Mouse (Mus musculus): ENCODE measurements around the gene Zfp57. TPM values are rescaled to one million over a fixed set of nuclear protein-coding genes. Genes with fewer than 3 reads are reported as not detected.

The Zfp57 gene
- polyA plus RNA-seq, 1 experiment, result 223 TPM

DNA sequence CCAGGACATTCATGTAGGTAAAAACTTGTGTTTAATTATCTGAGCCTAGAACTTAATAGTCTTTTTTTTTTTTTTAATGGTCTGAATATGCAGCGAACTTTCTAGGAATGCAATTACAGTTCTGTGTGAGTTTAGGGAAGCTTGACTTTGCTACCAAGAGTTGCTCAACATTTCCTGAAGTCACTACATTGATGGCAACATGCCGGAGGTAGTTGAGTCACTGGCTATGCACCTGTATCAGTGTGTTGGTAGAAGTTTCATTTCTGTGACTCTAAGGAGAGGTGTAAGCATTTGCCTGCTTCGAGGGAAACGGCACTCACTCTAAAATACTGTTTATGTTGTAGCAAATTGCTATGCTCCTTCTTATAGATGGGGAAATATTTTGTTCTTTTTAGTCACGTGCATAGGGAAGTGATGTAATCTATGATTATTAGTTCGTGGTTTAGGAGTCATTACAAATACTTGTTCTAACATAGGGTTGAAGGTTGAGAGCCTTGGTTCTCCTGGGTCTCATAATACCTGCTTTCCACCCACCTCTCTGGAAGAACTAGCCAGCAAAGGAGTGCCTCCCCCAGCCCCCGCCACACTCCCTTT, 43.8 kb downstream of the Zfp57 start:
- Histone ChIP-seq H3K4me1 (ENCODE audit: control insufficient read depth, insufficient read depth, low read length) (no peaks in the 10 kb centered on the region), H3K4me3 (ENCODE audit: low read depth, low read length) (peak overlapping the region; percentile 99), H3K9me3 (replicated peaks; ENCODE audit: control insufficient read depth, insufficient read depth, low read length, poor library complexity, severe bottlenecking) (no peaks in the 10 kb centered on the region), H3K36me3 (ENCODE audit: control insufficient read depth, insufficient read depth, low read length, poor library complexity, severe bottlenecking) (peaks cover 9% of the 10 kb centered on the region), H3K9ac (ENCODE audit: low read depth, poor library complexity, severe bottlenecking) (peak overlapping the region; percentile 97), H3K27me3 (ENCODE audit: control insufficient read depth, insufficient read depth, low read length, poor library complexity, severe bottlenecking) (no peaks in the 10 kb centered on the region), H3K27ac (ENCODE audit: insufficient read depth, low read length) (peak overlapping the region; percentile 94)
- no peak for TF ChIP-seq CTCF (IDR thresholded peaks at IDR 0.05; ENCODE audit: low read depth, low read length)
- TF ChIP-seq EP300 (IDR thresholded peaks at IDR 0.05; ENCODE audit: insufficient read depth, low read depth, low read length), result no peak
- no peak for TF ChIP-seq POLR2A (IDR thresholded peaks at IDR 0.05; ENCODE audit: insufficient read depth, low read length)

DNA sequence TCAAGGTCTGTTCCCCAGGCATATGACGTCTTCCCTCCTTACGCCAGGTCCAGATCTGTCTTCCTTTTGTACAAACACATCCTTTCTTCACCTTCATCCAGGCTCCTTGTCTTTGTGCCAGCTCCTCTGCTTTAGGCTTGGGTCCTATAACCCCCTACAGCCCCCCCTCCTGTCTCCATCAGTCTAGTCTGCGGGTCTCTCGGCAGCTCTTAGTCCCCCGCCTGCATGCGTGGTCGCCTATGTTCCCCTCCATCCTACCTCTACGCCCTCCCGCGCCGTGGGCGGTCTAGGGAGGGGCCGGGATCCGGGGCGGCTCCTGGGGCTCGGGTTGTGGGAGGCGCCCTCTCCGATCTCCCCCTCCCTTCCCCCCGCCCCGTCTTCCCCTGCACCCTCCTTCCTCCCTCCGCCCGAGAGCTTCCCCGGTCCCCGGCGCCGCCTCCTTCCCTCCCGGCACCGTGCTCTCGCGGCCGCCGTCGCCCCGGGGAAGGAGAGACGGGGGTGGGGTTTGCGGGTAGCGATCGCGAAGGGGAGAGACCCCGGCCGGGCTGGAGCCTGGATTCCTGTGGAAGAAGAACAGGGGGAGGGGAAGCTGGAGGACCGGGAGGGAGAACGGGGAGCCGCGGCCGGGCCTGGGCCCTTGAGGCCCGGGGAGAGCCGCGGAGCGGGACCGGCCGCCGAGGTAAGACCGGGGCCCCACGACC, 44.8 kb downstream of the Zfp57 start, which contains the start of gene Gabbr1:
Gene Gabbr1, plus strand, starts transcription at position 356 of the 701 bp plus-strand sequence.
- H3K36me3 ChIP-seq (ENCODE audit: control insufficient read depth, insufficient read depth, low read length, poor library complexity, severe bottlenecking), result peaks cover 9% of the 10 kb centered on the region
- no peaks in the 10 kb centered on the region for H3K27me3 ChIP-seq (ENCODE audit: control insufficient read depth, insufficient read depth, low read length, poor library complexity, severe bottlenecking)
- H3K4me1 ChIP-seq (ENCODE audit: control insufficient read depth, insufficient read depth, low read length), result no peaks in the 10 kb centered on the region
- H3K4me3 ChIP-seq (ENCODE audit: low read depth, low read length), result peak within 1 kb of the TSS; percentile 99
- H3K9ac ChIP-seq (ENCODE audit: low read depth, poor library complexity, severe bottlenecking), result peak within 1 kb of the TSS; percentile 97
- TF ChIP-seq POLR2A (IDR thresholded peaks at IDR 0.05; ENCODE audit: insufficient read depth, low read length), result no peak
- TF ChIP-seq CTCF (IDR thresholded peaks at IDR 0.05; ENCODE audit: low read depth, low read length), result no peak
- no peak for TF ChIP-seq EP300 (IDR thresholded peaks at IDR 0.05; ENCODE audit: insufficient read depth, low read depth, low read length)
- H3K9me3 ChIP-seq (replicated peaks; ENCODE audit: control insufficient read depth, insufficient read depth, low read length, poor library complexity, severe bottlenecking), result no peaks in the 10 kb centered on the region
- peak within 1 kb of the TSS; percentile 94 for H3K27ac ChIP-seq (ENCODE audit: insufficient read depth, low read length)

DNA sequence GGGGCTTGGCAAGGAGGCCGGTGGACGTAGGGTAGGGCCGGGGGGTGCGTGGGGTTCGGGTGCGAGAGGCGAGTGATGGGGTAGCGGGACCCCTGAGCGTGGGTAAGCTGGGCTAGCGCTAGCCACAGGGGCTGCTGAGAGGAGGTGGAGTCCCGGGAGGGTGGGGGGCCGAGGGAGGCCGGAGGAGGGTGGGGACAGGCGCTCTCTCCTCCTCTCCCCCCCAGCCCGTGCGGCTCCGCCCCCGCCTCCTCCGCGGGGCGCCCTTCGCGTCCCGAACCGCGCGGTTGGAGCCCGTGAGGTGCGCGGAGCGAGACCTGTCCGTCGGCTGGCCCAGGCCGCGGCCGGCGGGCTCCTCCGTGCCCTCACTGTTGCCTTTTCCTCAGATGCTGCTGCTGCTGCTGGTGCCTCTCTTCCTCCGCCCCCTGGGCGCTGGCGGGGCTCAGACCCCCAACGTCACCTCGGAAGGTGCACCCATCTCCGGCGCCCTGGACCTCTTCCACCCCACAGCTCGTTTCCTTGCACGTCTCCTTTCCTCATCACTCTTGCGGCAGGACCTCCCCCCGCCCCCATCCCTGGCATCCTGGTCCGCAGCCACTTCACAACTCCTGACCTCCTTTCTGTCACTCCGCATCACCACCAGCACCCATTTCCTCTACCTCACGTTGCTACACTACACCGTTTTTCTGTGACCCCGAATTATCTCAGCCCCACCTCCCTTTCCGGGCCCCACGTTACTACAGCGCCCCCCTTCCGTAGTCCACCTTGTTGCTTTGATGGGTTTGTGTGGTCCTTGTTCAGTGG, 45.5 kb downstream of the Zfp57 start:
- TF ChIP-seq POLR2A (IDR thresholded peaks at IDR 0.05; ENCODE audit: insufficient read depth, low read length), result no peak
- TF ChIP-seq EP300 (IDR thresholded peaks at IDR 0.05; ENCODE audit: insufficient read depth, low read depth, low read length), result 0 out of 2 replicates have a peak, but pooled peaks have one; percentile 3
- TF ChIP-seq CTCF (IDR thresholded peaks at IDR 0.05; ENCODE audit: low read depth, low read length), result peak; percentile 28
- H3K36me3 ChIP-seq (ENCODE audit: control insufficient read depth, insufficient read depth, low read length, poor library complexity, severe bottlenecking), result peaks cover 10% of the 10 kb centered on the region
- no peaks in the 10 kb centered on the region for H3K27me3 ChIP-seq (ENCODE audit: control insufficient read depth, insufficient read depth, low read length, poor library complexity, severe bottlenecking)
- H3K4me3 ChIP-seq (ENCODE audit: low read depth, low read length), result peak overlapping the region; percentile 93
- H3K9me3 ChIP-seq (replicated peaks; ENCODE audit: control insufficient read depth, insufficient read depth, low read length, poor library complexity, severe bottlenecking), result no peaks in the 10 kb centered on the region
- peak overlapping the region; percentile 97 for H3K9ac ChIP-seq (ENCODE audit: low read depth, poor library complexity, severe bottlenecking)
- no peaks in the 10 kb centered on the region for H3K4me1 ChIP-seq (ENCODE audit: control insufficient read depth, insufficient read depth, low read length)
- H3K27ac ChIP-seq (ENCODE audit: insufficient read depth, low read length), result peak overlapping the region; percentile 38

DNA sequence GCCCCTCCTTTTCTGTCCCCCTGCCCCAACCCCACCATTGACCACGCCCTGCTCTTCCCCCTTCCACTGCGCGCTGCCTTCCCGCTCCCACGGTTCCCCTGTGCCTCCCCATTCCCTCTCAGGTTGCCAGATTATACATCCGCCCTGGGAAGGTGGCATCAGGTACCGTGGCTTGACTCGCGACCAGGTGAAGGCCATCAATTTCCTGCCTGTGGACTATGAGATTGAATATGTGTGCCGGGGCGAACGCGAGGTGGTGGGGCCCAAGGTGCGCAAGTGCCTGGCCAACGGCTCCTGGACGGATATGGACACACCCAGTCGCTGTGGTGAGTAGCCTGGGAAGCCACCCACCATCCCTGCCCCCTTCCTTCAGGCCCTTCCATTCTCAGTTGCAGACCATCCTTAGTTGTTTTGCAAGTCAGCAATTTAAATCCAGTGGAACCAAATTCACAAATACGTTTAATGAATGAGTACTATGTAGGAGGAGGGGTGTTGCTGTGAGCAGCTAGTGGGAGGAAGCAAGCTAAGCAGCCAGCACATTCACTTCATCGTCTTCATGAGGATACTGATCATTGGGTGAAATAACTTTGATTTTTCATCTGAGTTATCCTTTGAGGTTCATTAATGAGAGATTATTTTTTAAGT, 46.5 kb downstream of the Zfp57 start:
- Histone ChIP-seq H3K4me3 (ENCODE audit: low read depth, low read length) (peak overlapping the region; percentile 93), H3K36me3 (ENCODE audit: control insufficient read depth, insufficient read depth, low read length, poor library complexity, severe bottlenecking) (peaks cover 18% of the 10 kb centered on the region), H3K9ac (ENCODE audit: low read depth, poor library complexity, severe bottlenecking) (peak overlapping the region; percentile 97), H3K4me1 (ENCODE audit: control insufficient read depth, insufficient read depth, low read length) (no peaks in the 10 kb centered on the region), H3K9me3 (replicated peaks; ENCODE audit: control insufficient read depth, insufficient read depth, low read length, poor library complexity, severe bottlenecking) (no peaks in the 10 kb centered on the region), H3K27me3 (ENCODE audit: control insufficient read depth, insufficient read depth, low read length, poor library complexity, severe bottlenecking) (no peaks in the 10 kb centered on the region), H3K27ac (ENCODE audit: insufficient read depth, low read length) (peak overlapping the region; percentile 36)
- TF ChIP-seq CTCF (IDR thresholded peaks at IDR 0.05; ENCODE audit: low read depth, low read length), result no peak
- TF ChIP-seq POLR2A (IDR thresholded peaks at IDR 0.05; ENCODE audit: insufficient read depth, low read length), result no peak
- TF ChIP-seq EP300 (IDR thresholded peaks at IDR 0.05; ENCODE audit: insufficient read depth, low read depth, low read length), result peak; percentile 57; the same call in 1 of the 2 replicates

- no peaks in the 10 kb centered on the region for H3K4me1 ChIP-seq (ENCODE audit: control insufficient read depth, insufficient read depth, low read length)
- no peak for TF ChIP-seq CTCF (IDR thresholded peaks at IDR 0.05; ENCODE audit: low read depth, low read length)
- TF ChIP-seq EP300 (IDR thresholded peaks at IDR 0.05; ENCODE audit: insufficient read depth, low read depth, low read length), result no peak
- TF ChIP-seq POLR2A (IDR thresholded peaks at IDR 0.05; ENCODE audit: insufficient read depth, low read length), result no peak
These were observed 47.0 kb downstream of the Zfp57 start for GRCm38 (mm10) chr17:37047981-37048380.

More at GRCm38 (mm10) chr17:37047981-37048380, 47.0 kb downstream of the Zfp57 start:
- H3K27ac ChIP-seq (ENCODE audit: insufficient read depth, low read length), result peak overlapping the region; percentile 4; the same call in 1 of the 2 replicates
- H3K9ac ChIP-seq (ENCODE audit: low read depth, poor library complexity, severe bottlenecking), result peak overlapping the region; percentile 97
- no peaks in the 10 kb centered on the region for H3K27me3 ChIP-seq (ENCODE audit: control insufficient read depth, insufficient read depth, low read length, poor library complexity, severe bottlenecking)
- H3K36me3 ChIP-seq (ENCODE audit: control insufficient read depth, insufficient read depth, low read length, poor library complexity, severe bottlenecking), result peaks cover 23% of the 10 kb centered on the region
- H3K9me3 ChIP-seq (replicated peaks; ENCODE audit: control insufficient read depth, insufficient read depth, low read length, poor library complexity, severe bottlenecking), result no peaks in the 10 kb centered on the region
- peak overlapping the region; percentile 56; the same call in 1 of the 2 replicates for H3K4me3 ChIP-seq (ENCODE audit: low read depth, low read length)

All from ES-Bruce4 (cell line).